Mouse (Mus musculus): ENCODE data around the gene Trio. TPM values are rescaled to one million over a fixed set of nuclear protein-coding genes. Genes with fewer than 3 reads are reported as not detected.
A peak's percentile ranks its signal among the peaks of the same experiment; 100 is the strongest.

Trio gene
- polyA plus RNA-seq, 1 experiment from 2014 or later, result 37.5 TPM

DNA sequence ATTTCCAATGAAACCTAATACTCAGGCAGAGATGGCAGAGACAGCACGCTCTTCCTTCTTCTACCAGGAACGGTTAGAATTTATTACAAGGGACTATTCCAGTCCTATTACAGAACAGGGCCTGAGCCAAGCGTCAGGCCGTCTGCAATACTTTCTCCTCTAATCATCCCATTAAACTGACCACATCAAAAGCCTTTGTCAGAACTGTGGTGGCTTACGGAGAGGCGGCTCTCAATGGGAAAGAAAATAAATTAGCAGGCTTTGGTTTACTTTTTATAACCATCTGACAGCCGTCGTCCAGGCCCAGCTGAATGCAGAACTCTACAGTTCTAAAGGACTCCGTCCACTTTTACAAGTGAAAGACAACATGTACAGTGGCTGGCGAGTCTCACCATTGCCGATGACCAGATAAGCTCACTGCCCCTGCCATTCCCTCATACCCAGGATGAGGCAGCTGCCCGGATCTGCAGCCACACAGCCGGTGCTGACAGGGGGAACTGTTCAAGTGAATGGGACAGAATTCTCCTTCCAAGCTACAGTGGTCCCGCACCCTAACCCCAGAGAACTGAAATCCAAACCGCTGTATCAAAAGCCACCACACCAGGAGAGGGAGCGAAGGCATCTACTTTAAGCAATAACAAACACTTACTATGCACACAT lies 121.2 kb downstream of the Trio start:
- H3K9ac ChIP-seq (ENCODE audit: low read depth, low read length), result no peak overlapping the region
- H3K4me3 ChIP-seq (ENCODE audit: low read depth, low read length), result no peak overlapping the region
- H3K36me3 ChIP-seq (ENCODE audit: control insufficient read depth, insufficient read depth, low read length), result peaks cover 18% of the 10 kb centered on the region; the same call in 1 of the 2 replicates
- WGBS, result 61% methylated on average over 16 of the region's 16 CpGs
- H3K27me3 ChIP-seq (ENCODE audit: control insufficient read depth, insufficient read depth, low read depth, low read length), result no peaks in the 10 kb centered on the region
- H3K9me3 ChIP-seq (replicated peaks; ENCODE audit: control insufficient read depth, low read length, poor library complexity, severe bottlenecking), result no peaks in the 10 kb centered on the region
- H3K4me1 ChIP-seq (ENCODE audit: control insufficient read depth, insufficient read depth, low read length), result peaks cover 11% of the 10 kb centered on the region
- no peak overlapping the region for H3K27ac ChIP-seq (ENCODE audit: low read length)
- no peak overlapping the region for H3K4me2 ChIP-seq (ENCODE audit: low read length)
- ATAC-seq, result no peak

DNA sequence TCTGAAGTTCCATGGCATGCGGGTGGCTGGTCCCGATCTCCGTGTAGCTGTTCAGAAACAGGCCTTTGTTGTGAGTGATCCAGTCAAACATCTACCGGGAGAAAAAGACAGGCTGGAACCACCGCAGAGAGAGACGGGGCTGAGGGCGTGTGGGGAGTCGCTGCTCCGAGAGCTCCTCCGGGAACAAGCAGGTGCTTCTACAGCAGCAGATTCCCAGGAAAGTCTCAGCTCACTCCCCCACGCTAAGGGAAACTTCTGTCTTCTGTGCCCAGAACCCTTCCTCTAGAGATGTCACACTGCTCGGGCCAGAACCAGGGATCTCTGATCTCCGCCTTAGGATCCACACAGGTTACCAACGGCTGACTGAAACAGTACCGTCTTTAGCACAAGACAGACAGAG lies 124.4 kb downstream of the Trio start:
- H3K36me3 ChIP-seq (ENCODE audit: control insufficient read depth, insufficient read depth, low read length), result peaks cover 27% of the 10 kb centered on the region; the same call in 1 of the 2 replicates
- no peaks in the 10 kb centered on the region; the same call in 1 of the 2 replicates for H3K4me1 ChIP-seq (ENCODE audit: control insufficient read depth, insufficient read depth, low read length)
- no peak for ATAC-seq
- H3K4me2 ChIP-seq (ENCODE audit: low read length), result no peak overlapping the region
- H3K4me3 ChIP-seq (ENCODE audit: low read depth, low read length), result no peak overlapping the region
- no peaks in the 10 kb centered on the region for H3K27me3 ChIP-seq (ENCODE audit: control insufficient read depth, insufficient read depth, low read depth, low read length)
- WGBS, result 85% methylated on average over 15 of the region's 15 CpGs
- H3K9ac ChIP-seq (ENCODE audit: low read depth, low read length), result no peak overlapping the region
- H3K27ac ChIP-seq (ENCODE audit: low read length), result no peak overlapping the region
- no peaks in the 10 kb centered on the region for H3K9me3 ChIP-seq (replicated peaks; ENCODE audit: control insufficient read depth, low read length, poor library complexity, severe bottlenecking)

DNA sequence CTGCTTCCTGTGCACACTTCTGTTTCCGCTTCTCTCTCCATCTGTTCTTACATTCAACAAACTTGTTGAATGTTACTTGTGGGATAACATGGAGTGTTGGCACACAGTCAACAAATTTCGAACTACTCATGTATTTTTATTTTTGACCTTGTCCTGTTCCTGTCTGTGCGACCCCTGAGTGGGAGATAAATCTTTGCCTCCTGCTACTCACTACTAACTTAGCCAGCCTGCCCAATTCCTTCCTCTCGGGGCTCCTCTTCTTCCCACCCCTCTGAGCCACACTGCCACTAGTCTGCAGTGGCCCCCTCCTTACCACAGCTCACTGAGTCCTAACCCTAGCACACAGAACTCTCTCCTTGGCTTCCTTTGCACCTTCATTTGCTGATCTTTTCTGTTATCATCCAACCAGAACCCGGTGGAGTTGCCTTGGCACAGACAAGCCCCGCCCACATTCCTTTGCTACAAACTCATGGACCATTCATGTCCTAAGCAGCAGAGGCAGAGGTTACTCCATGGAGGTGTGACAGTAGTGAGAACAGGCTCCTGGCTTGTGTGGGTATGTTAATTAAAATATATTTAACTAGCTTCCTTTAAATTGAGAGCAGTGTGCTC lies 126.7 kb downstream of the Trio start:
- no peak for ATAC-seq
- H3K9me3 ChIP-seq (replicated peaks; ENCODE audit: control insufficient read depth, low read length, poor library complexity, severe bottlenecking), result no peaks in the 10 kb centered on the region
- peaks cover 27% of the 10 kb centered on the region for H3K36me3 ChIP-seq (ENCODE audit: control insufficient read depth, insufficient read depth, low read length)
- no peak overlapping the region for H3K4me3 ChIP-seq (ENCODE audit: low read depth, low read length)
- no peak overlapping the region for H3K9ac ChIP-seq (ENCODE audit: low read depth, low read length)
- no peaks in the 10 kb centered on the region for H3K27me3 ChIP-seq (ENCODE audit: control insufficient read depth, insufficient read depth, low read depth, low read length)
- 88% methylated on average over 6 of the region's 6 CpGs for WGBS
- H3K4me1 ChIP-seq (ENCODE audit: control insufficient read depth, insufficient read depth, low read length), result no peaks in the 10 kb centered on the region; the same call in 1 of the 2 replicates
- no peak overlapping the region for H3K27ac ChIP-seq (ENCODE audit: low read length)
- H3K4me2 ChIP-seq (ENCODE audit: low read length), result no peak overlapping the region

DNA sequence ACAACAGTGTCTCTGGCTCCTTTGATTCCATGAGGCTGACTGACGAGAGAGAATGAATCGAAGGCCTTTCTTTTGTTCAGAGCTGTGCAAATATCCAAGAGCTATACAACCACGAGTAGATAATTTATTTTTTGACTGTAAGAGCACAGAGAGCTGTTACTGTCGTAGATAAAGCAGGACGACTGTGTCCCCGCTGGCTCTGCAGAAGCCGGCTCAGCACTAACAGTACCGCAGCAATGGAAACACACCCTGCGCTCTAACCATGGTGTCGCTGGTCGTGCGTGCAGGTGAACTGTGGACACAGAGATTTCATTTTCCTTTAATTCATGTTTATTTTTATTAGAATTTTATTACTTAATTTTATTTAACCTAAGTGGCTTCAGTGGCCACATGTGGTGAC lies 131.5 kb downstream of the Trio start:
- Histone ChIP-seq H3K27ac (ENCODE audit: low read length) (peak overlapping the region; percentile 63), H3K4me3 (ENCODE audit: low read depth, low read length) (no peak overlapping the region), H3K9me3 (replicated peaks; ENCODE audit: control insufficient read depth, low read length, poor library complexity, severe bottlenecking) (no peaks in the 10 kb centered on the region), H3K27me3 (ENCODE audit: control insufficient read depth, insufficient read depth, low read depth, low read length) (no peaks in the 10 kb centered on the region), H3K9ac (ENCODE audit: low read depth, low read length) (no peak overlapping the region), H3K4me2 (ENCODE audit: low read length) (no peak overlapping the region), H3K4me1 (ENCODE audit: control insufficient read depth, insufficient read depth, low read length) (no peaks in the 10 kb centered on the region; the same call in none of the 2 replicates), H3K36me3 (ENCODE audit: control insufficient read depth, insufficient read depth, low read length) (peaks cover 18% of the 10 kb centered on the region)
- 46% methylated on average over 12 of the region's 12 CpGs for WGBS
- ATAC-seq, result peak; percentile 50; the same call in 1 of the 2 replicates

DNA sequence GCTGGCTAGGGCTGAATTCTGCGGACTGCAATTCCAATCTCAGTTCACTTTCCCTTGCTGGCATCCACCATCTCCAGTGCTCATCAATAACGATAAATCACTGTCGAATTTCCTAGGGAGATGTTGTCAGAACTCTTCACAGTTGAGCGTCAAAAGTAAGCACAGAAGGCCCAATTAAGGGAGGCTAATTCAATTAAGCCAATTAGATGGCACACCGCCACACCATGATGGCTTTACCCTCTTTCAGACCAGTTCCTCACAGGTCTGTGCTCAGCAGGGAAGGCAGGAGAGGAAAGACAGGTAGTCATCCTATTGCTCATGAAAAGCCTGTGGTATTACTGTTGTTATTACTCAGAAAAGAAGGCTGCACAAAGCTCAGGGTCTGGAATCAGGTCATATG lies 133.6 kb downstream of the Trio start:
- H3K27me3 ChIP-seq (ENCODE audit: control insufficient read depth, insufficient read depth, low read depth, low read length), result no peaks in the 10 kb centered on the region
- WGBS, result 75% methylated on average over 5 of the region's 5 CpGs
- no peak overlapping the region for H3K27ac ChIP-seq (ENCODE audit: low read length)

DNA sequence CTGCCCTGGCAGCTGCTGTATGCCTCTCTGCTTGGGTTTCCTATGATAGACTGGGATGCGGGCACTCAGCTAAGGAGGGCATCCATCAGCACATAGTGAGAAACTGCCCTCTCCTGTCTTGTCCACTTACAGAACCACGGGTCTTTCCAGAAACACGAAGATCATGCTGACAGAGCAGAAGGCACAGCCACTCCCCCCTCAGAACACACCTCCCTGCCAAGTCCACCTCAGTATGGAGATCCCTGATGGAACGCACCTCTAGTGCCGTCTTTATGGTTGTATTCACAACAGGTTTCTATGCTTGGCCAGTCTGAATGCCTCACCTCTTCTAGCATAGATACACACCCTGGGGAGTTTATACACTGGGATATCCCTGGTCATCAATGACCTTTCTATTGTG lies 135.0 kb downstream of the Trio start:
- H3K9ac ChIP-seq (ENCODE audit: low read depth, low read length), result no peak overlapping the region
- WGBS, result 89% methylated on average over 5 of the region's 5 CpGs
- peaks cover 12% of the 10 kb centered on the region for H3K36me3 ChIP-seq (ENCODE audit: control insufficient read depth, insufficient read depth, low read length)

More for the DNA sequence above, 133.6 kb downstream of the Trio start:
- H3K9me3 ChIP-seq (replicated peaks; ENCODE audit: control insufficient read depth, low read length, poor library complexity, severe bottlenecking), result no peaks in the 10 kb centered on the region
- H3K4me2 ChIP-seq (ENCODE audit: low read length), result no peak overlapping the region
- H3K9ac ChIP-seq (ENCODE audit: low read depth, low read length), result no peak overlapping the region
- H3K4me1 ChIP-seq (ENCODE audit: control insufficient read depth, insufficient read depth, low read length), result no peaks in the 10 kb centered on the region; the same call in none of the 2 replicates
- H3K4me3 ChIP-seq (ENCODE audit: low read depth, low read length), result no peak overlapping the region
- no peak for ATAC-seq
- peaks cover 14% of the 10 kb centered on the region for H3K36me3 ChIP-seq (ENCODE audit: control insufficient read depth, insufficient read depth, low read length)

GRCm38 (mm10) chr15:27888153-27888552 lies 137.5 kb downstream of the Trio start:
- Histone ChIP-seq H3K4me3 (ENCODE audit: low read depth, low read length) (no peak overlapping the region), H3K36me3 (ENCODE audit: control insufficient read depth, insufficient read depth, low read length) (peaks cover 12% of the 10 kb centered on the region), H3K4me1 (ENCODE audit: control insufficient read depth, insufficient read depth, low read length) (no peaks in the 10 kb centered on the region; the same call in 1 of the 2 replicates), H3K4me2 (ENCODE audit: low read length) (no peak overlapping the region), H3K27me3 (ENCODE audit: control insufficient read depth, insufficient read depth, low read depth, low read length) (no peaks in the 10 kb centered on the region), H3K9ac (ENCODE audit: low read depth, low read length) (no peak overlapping the region), H3K9me3 (replicated peaks; ENCODE audit: control insufficient read depth, low read length, poor library complexity, severe bottlenecking) (no peaks in the 10 kb centered on the region), H3K27ac (ENCODE audit: low read length) (no peak overlapping the region)
- WGBS, result 47% methylated on average over 13 of the region's 13 CpGs
- ATAC-seq, result no peak

More for the DNA sequence above, 135.0 kb downstream of the Trio start:
- no peak for ATAC-seq
- H3K4me1 ChIP-seq (ENCODE audit: control insufficient read depth, insufficient read depth, low read length), result no peaks in the 10 kb centered on the region; the same call in none of the 2 replicates
- no peaks in the 10 kb centered on the region for H3K9me3 ChIP-seq (replicated peaks; ENCODE audit: control insufficient read depth, low read length, poor library complexity, severe bottlenecking)
- H3K4me2 ChIP-seq (ENCODE audit: low read length), result no peak overlapping the region
- H3K27ac ChIP-seq (ENCODE audit: low read length), result no peak overlapping the region
- no peaks in the 10 kb centered on the region for H3K27me3 ChIP-seq (ENCODE audit: control insufficient read depth, insufficient read depth, low read depth, low read length)
- no peak overlapping the region for H3K4me3 ChIP-seq (ENCODE audit: low read depth, low read length)

DNA sequence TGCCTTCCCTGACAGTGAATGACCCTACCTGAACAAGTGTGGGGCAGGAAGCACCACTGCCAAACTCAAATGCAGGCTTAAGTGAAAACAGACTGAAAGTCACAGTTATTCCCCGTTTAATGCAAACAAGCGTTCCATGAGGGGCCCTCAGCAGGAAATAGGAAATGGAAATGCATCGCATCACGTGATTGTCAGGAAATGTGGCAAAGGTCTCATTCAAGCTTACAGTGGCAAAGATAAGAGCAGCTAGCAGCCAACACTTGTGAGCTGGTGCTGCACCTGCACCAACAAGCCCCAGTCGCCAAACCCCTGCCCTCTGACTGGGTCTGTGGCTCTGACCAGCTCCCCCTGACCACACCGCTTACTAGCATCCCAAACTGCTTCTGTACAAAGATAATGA lies 138.7 kb downstream of the Trio start:
- no peak overlapping the region for H3K9ac ChIP-seq (ENCODE audit: low read depth, low read length)
- no peak overlapping the region for H3K27ac ChIP-seq (ENCODE audit: low read length)
- H3K4me3 ChIP-seq (ENCODE audit: low read depth, low read length), result no peak overlapping the region
- H3K4me1 ChIP-seq (ENCODE audit: control insufficient read depth, insufficient read depth, low read length), result no peaks in the 10 kb centered on the region
- no peak overlapping the region for H3K4me2 ChIP-seq (ENCODE audit: low read length)
- H3K9me3 ChIP-seq (replicated peaks; ENCODE audit: control insufficient read depth, low read length, poor library complexity, severe bottlenecking), result no peaks in the 10 kb centered on the region
- no peaks in the 10 kb centered on the region for H3K27me3 ChIP-seq (ENCODE audit: control insufficient read depth, insufficient read depth, low read depth, low read length)
- 83% methylated on average over 6 of the region's 6 CpGs for WGBS
- no peak for ATAC-seq
- H3K36me3 ChIP-seq (ENCODE audit: control insufficient read depth, insufficient read depth, low read length), result peaks cover 12% of the 10 kb centered on the region
